Mouse (Mus musculus) stomach, embryonic 15.5 days (tissue): ENCODE data around the gene Abi3bp. TPM values are rescaled to one million over a fixed set of nuclear protein-coding genes. Genes with fewer than 3 reads are reported as not detected.

Experiments used
- ATAC-seq: fragments of 200-750 bp; cut with Nextera tagmentation; 2 replicates; pipeline ENCODE4 v1.8.0; 2017; ENCODE audit warnings: low read depth, moderate number of reproducible peaks, moderate TSS enrichment; ENCODE audit not compliant: insufficient read depth, low FRiP score
- H3K27ac ChIP-seq: fragments of 300-500 bp; sonication (generic); 2 replicates; pipeline ENCODE4 v1.5.1; 2015; ENCODE audit warnings: mild to moderate bottlenecking, inconsistent platforms
- H3K27me3 ChIP-seq: fragments of 300-500 bp; sonication (generic); replicated peaks from 2 replicates; pipeline ENCODE4 v1.6.1; 2015; ENCODE audit warnings: inconsistent platforms
- H3K36me3 ChIP-seq: fragments of 300-500 bp; sonication (generic); 2 replicates; pipeline ENCODE4 v1.6.1; 2015; ENCODE audit warnings: inconsistent platforms
- H3K4me1 ChIP-seq: fragments of 300-500 bp; sonication (generic); 2 replicates; pipeline ENCODE4 v1.6.1; 2015; ENCODE audit warnings: inconsistent platforms
- H3K4me2 ChIP-seq: fragments of 300-500 bp; sonication (generic); 2 replicates; pipeline ENCODE4 v1.6.1; 2015; ENCODE audit warnings: mild to moderate bottlenecking, inconsistent platforms
- H3K4me3 ChIP-seq: fragments of 300-500 bp; sonication (generic); replicated peaks from 2 replicates; pipeline ENCODE4 v1.5.1; 2015; ENCODE audit warnings: inconsistent platforms
- H3K9ac ChIP-seq: fragments of 300-500 bp; sonication (generic); 2 replicates; pipeline ENCODE4 v1.6.1; 2015; ENCODE audit warnings: inconsistent platforms
- H3K9me3 ChIP-seq: fragments of 300-500 bp; sonication (generic); 2 replicates; pipeline ENCODE4 v1.6.1; 2016; ENCODE audit warnings: inconsistent platforms
- WGBS: fragments of 180-500 bp; shearing (Covaris S2); methylation state at CpG from one replicate; pipeline ENCODE4 v1.1.7; 2015; 5-methylcytosine and 5-hydroxymethylcytosine counted together
- polyA plus RNA-seq: library from polyadenylated mRNA; unstranded; fragments of >200 nt; fragmentation: Nextera tagmentation; extraction: Ambion mirVana; gene quantifications from 2 replicates; pipeline ENCODE4 v1.2.1, GENCODE M21; 2015

Abi3bp gene
- polyA plus RNA-seq, 1 experiment from 2014 or later: 24.6 TPM

- Histone ChIP-seq H3K27ac (no peak overlapping the region), H3K4me2 (no peak overlapping the region), H3K36me3 (no peaks in the 10 kb centered on the region), H3K4me3 (no peak overlapping the region), H3K9me3 (no peaks in the 10 kb centered on the region), H3K4me1 (no peaks in the 10 kb centered on the region), H3K9ac (no peak overlapping the region), H3K27me3 (no peaks in the 10 kb centered on the region)
- WGBS: 87% methylated on average over 1 of the region's 1 CpGs
- ATAC-seq: no peak
Measured at GRCm38 (mm10) chr16:56526482-56526881, 48.8 kb downstream of the Abi3bp start.

GRCm38 (mm10) chr16:56528079-56528688 is 50.5 kb downstream of the Abi3bp start:
- Histone ChIP-seq H3K4me1 (no peaks in the 10 kb centered on the region), H3K9me3 (no peaks in the 10 kb centered on the region), H3K4me3 (no peak overlapping the region), H3K27me3 (no peaks in the 10 kb centered on the region), H3K9ac (no peak overlapping the region), H3K4me2 (no peak overlapping the region), H3K36me3 (no peaks in the 10 kb centered on the region), H3K27ac (no peak overlapping the region)
- WGBS: 71% methylated on average over 3 of the region's 3 CpGs
- no peak for ATAC-seq

GRCm38 (mm10) chr16:56579536-56579935 is 101.9 kb downstream of the Abi3bp start:
- no peaks in the 10 kb centered on the region for H3K4me1 ChIP-seq
- no peak overlapping the region for H3K4me3 ChIP-seq
- no peaks in the 10 kb centered on the region for H3K9me3 ChIP-seq
- WGBS: 59% methylated on average over 1 of the region's 1 CpGs
- H3K27ac ChIP-seq: no peak overlapping the region
- ATAC-seq: no peak
- no peaks in the 10 kb centered on the region for H3K27me3 ChIP-seq
- H3K36me3 ChIP-seq: no peaks in the 10 kb centered on the region
- no peak overlapping the region for H3K9ac ChIP-seq
- H3K4me2 ChIP-seq: no peak overlapping the region

- Histone ChIP-seq H3K4me2 (no peak overlapping the region), H3K9me3 (no peaks in the 10 kb centered on the region), H3K27me3 (no peaks in the 10 kb centered on the region), H3K27ac (no peak overlapping the region), H3K4me1 (no peaks in the 10 kb centered on the region), H3K9ac (no peak overlapping the region), H3K36me3 (0 out of 2 replicates have a peak, but pooled peaks cover 2% of the 10 kb centered on the region), H3K4me3 (no peak overlapping the region)
- 75% methylated on average over 5 of the region's 5 CpGs for WGBS
- no peak for ATAC-seq
Measured at GRCm38 (mm10) chr16:56593581-56593980, 115.9 kb downstream of the Abi3bp start.

GRCm38 (mm10) chr16:56594866-56595265 is 117.2 kb downstream of the Abi3bp start:
- Histone ChIP-seq H3K27ac (no peak overlapping the region), H3K4me2 (no peak overlapping the region), H3K9me3 (no peaks in the 10 kb centered on the region), H3K4me1 (no peaks in the 10 kb centered on the region), H3K4me3 (no peak overlapping the region), H3K36me3 (0 out of 2 replicates have a peak, but pooled peaks cover 2% of the 10 kb centered on the region), H3K27me3 (no peaks in the 10 kb centered on the region), H3K9ac (no peak overlapping the region)
- no peak for ATAC-seq
- WGBS: 89% methylated on average over 6 of the region's 6 CpGs

GRCm38 (mm10) chr16:56598427-56598826 is 120.7 kb downstream of the Abi3bp start:
- Histone ChIP-seq H3K36me3 (0 out of 2 replicates have a peak, but pooled peaks cover 2% of the 10 kb centered on the region), H3K9ac (no peak overlapping the region), H3K27me3 (no peaks in the 10 kb centered on the region), H3K9me3 (no peaks in the 10 kb centered on the region), H3K4me3 (no peak overlapping the region), H3K4me2 (no peak overlapping the region), H3K27ac (no peak overlapping the region), H3K4me1 (no peaks in the 10 kb centered on the region)
- no peak for ATAC-seq
- WGBS: 89% methylated on average over 4 of the region's 4 CpGs

- WGBS: 58% methylated on average over 1 of the region's 1 CpGs
- Histone ChIP-seq H3K4me1 (no peaks in the 10 kb centered on the region), H3K27ac (no peak overlapping the region), H3K27me3 (no peaks in the 10 kb centered on the region), H3K4me2 (no peak overlapping the region), H3K4me3 (no peak overlapping the region), H3K36me3 (no peaks in the 10 kb centered on the region), H3K9me3 (no peaks in the 10 kb centered on the region), H3K9ac (no peak overlapping the region)
- ATAC-seq: no peak
Measured at GRCm38 (mm10) chr16:56602394-56602793, 124.7 kb downstream of the Abi3bp start.

GRCm38 (mm10) chr16:56610572-56610971 is 132.9 kb downstream of the Abi3bp start:
- no peak overlapping the region for H3K27ac ChIP-seq
- WGBS: 72% methylated on average over 8 of the region's 8 CpGs
- no peaks in the 10 kb centered on the region for H3K4me1 ChIP-seq
- no peak for ATAC-seq
- no peaks in the 10 kb centered on the region for H3K9me3 ChIP-seq
- no peaks in the 10 kb centered on the region for H3K36me3 ChIP-seq
- H3K4me3 ChIP-seq: no peak overlapping the region
- H3K4me2 ChIP-seq: no peak overlapping the region
- no peaks in the 10 kb centered on the region for H3K27me3 ChIP-seq
- no peak overlapping the region for H3K9ac ChIP-seq

GRCm38 (mm10) chr16:56611096-56611867 is 133.6 kb downstream of the Abi3bp start:
- Histone ChIP-seq H3K36me3 (no peaks in the 10 kb centered on the region), H3K4me2 (no peak overlapping the region), H3K9ac (no peak overlapping the region), H3K27me3 (no peaks in the 10 kb centered on the region), H3K4me3 (no peak overlapping the region), H3K27ac (no peak overlapping the region), H3K4me1 (no peaks in the 10 kb centered on the region), H3K9me3 (no peaks in the 10 kb centered on the region)
- whole genome bisulfite sequencing: 77% methylated on average over 10 of the region's 10 CpGs
- ATAC-seq: no peak

GRCm38 (mm10) chr16:56638544-56638943 is 160.9 kb downstream of the Abi3bp start:
- H3K36me3 ChIP-seq: no peaks in the 10 kb centered on the region
- H3K4me1 ChIP-seq: no peaks in the 10 kb centered on the region
- H3K4me3 ChIP-seq: no peak overlapping the region
- H3K4me2 ChIP-seq: no peak overlapping the region
- no peaks in the 10 kb centered on the region for H3K9me3 ChIP-seq
- no peak overlapping the region for H3K9ac ChIP-seq
- no peak overlapping the region for H3K27ac ChIP-seq
- H3K27me3 ChIP-seq: no peaks in the 10 kb centered on the region
- WGBS: 85% methylated on average over 3 of the region's 3 CpGs
- no peak for ATAC-seq

- Histone ChIP-seq H3K27ac (no peak overlapping the region), H3K4me1 (no peaks in the 10 kb centered on the region), H3K4me3 (no peak overlapping the region), H3K27me3 (no peaks in the 10 kb centered on the region), H3K36me3 (no peaks in the 10 kb centered on the region), H3K9me3 (no peaks in the 10 kb centered on the region), H3K4me2 (no peak overlapping the region), H3K9ac (no peak overlapping the region)
- no peak for ATAC-seq
- WGBS: 10% methylated on average over 2 of the region's 2 CpGs
Measured at GRCm38 (mm10) chr16:56645251-56645650, 167.6 kb downstream of the Abi3bp start.

GRCm38 (mm10) chr16:56646382-56647172 is 168.9 kb downstream of the Abi3bp start:
- H3K4me3 ChIP-seq: no peak overlapping the region
- no peak overlapping the region for H3K27ac ChIP-seq
- no peak for ATAC-seq
- H3K9ac ChIP-seq: no peak overlapping the region
- H3K4me2 ChIP-seq: no peak overlapping the region
- H3K27me3 ChIP-seq: no peaks in the 10 kb centered on the region
- no peaks in the 10 kb centered on the region for H3K9me3 ChIP-seq
- H3K4me1 ChIP-seq: no peaks in the 10 kb centered on the region
- WGBS: 58% methylated on average over 7 of the region's 7 CpGs
- no peaks in the 10 kb centered on the region for H3K36me3 ChIP-seq
